Mouse (Mus musculus) CH12.LX (cell line): ENCODE results near the gene Fam69b.

Experiments
- CTCF ChIP-seq, 2 experiments: IDR thresholded peaks in 1 of 2; conservative IDR thresholded peaks in 1 of 2; 2 replicates each; pipeline ENCODE4 v1.5.1; 2011 to 2012; ENCODE audit warnings: low read depth in 2 of 2, low read length in 2 of 2, improper control_type of control experiment in 1 of 2, inconsistent platforms in 1 of 2, mild to moderate bottlenecking in 1 of 2, moderate library complexity in 1 of 2
- ELF1 ChIP-seq: IDR thresholded peaks from 2 replicates; pipeline ENCODE4 v1.6.1; 2014; ENCODE audit warnings: low read depth, mild to moderate bottlenecking, inconsistent platforms, low read length, improper control_type of control experiment
- EP300 ChIP-seq: IDR thresholded peaks from 2 replicates; pipeline ENCODE4 v1.6.1; 2011; ENCODE audit warnings: low read length, improper control_type of control experiment
- MAFK ChIP-seq: IDR thresholded peaks from 2 replicates; pipeline ENCODE4 v1.6.1; 2011; ENCODE audit warnings: low read length, improper control_type of control experiment; ENCODE audit not compliant: insufficient replicate concordance
- MYC ChIP-seq: IDR thresholded peaks from 2 replicates; pipeline ENCODE4 v1.6.1; 2011; ENCODE audit warnings: low read depth, mild to moderate bottlenecking, improper control_type of control experiment, low read length
- NRF1 ChIP-seq: IDR thresholded peaks from 2 replicates; pipeline ENCODE4 v1.6.1; 2014; ENCODE audit warnings: low read depth, mild to moderate bottlenecking, inconsistent platforms, low read length, improper control_type of control experiment, moderate library complexity
- RAD21 ChIP-seq: IDR thresholded peaks from 2 replicates; pipeline ENCODE4 v1.6.1; 2011; ENCODE audit warnings: low read depth, mild to moderate bottlenecking, low read length, improper control_type of control experiment, moderate library complexity
- SIN3A ChIP-seq: IDR thresholded peaks from 2 replicates; pipeline ENCODE4 v1.6.1; 2012; ENCODE audit warnings: low read length, improper control_type of control experiment, inconsistent platforms
- TCF12 ChIP-seq: IDR thresholded peaks from 2 replicates; pipeline ENCODE4 v1.6.1; 2014; ENCODE audit warnings: low read depth, mild to moderate bottlenecking, inconsistent platforms, low read length, improper control_type of control experiment
- USF2 ChIP-seq: conservative IDR thresholded peaks from 2 replicates; pipeline ENCODE4 v1.6.1; 2011; ENCODE audit warnings: low read depth, low read length, improper control_type of control experiment
- ZKSCAN1 ChIP-seq: IDR thresholded peaks from 2 replicates; pipeline ENCODE4 v1.6.1; 2012; ENCODE audit warnings: low read depth, inconsistent platforms, low read length, improper control_type of control experiment, borderline replicate concordance

- TF ChIP-seq CTCF (conservative IDR thresholded peaks at IDR 0.05 in 1 of 2, IDR thresholded peaks at IDR 0.05 in 1 of 2; ENCODE audit: low read depth in 2 of 2, low read length in 2 of 2) (no peak), ELF1 (no peak), MYC (no peak), EP300 (no peak), MAFK (no peak), SIN3A (no peak), NRF1 (no peak), TCF12 (no peak), RAD21 (no peak), ZKSCAN1 (no peak), USF2 (no peak)
Observed at GRCm38 (mm10) chr2:26634629-26635488, 6.6 kb downstream of the Fam69b start.
